Mouse (Mus musculus) liver, adult (tissue): Measurements from ENCODE around the gene Glrb.

Source experiments
- GATA4 ChIP-seq: IDR thresholded peaks from 2 replicates; pipeline ENCODE4 v1.6.1; 2014; ENCODE audit warnings: mild to moderate bottlenecking, low read length; ENCODE audit not compliant: insufficient replicate concordance

Gene Glrb

GRCm38 (mm10) chr3:80797935-80798334 lies 115.5 kb downstream of the Glrb start:
- TF ChIP-seq GATA4, result no peak

- TF ChIP-seq GATA4, result no peak
Measured at GRCm38 (mm10) chr3:80796764-80797163, 116.7 kb downstream of the Glrb start.

GRCm38 (mm10) chr3:80795284-80795683 lies 118.2 kb downstream of the Glrb start:
- TF ChIP-seq GATA4, result no peak
